Mouse (Mus musculus): ENCODE results near the gene 2310034G01Rik.

The 2310034G01Rik gene

GRCm38 (mm10) chr19:46313591-46313990 lies 36.5 kb downstream of the 2310034G01Rik start:
- DNase-seq = no peak

- DNase-seq = no peak
These were observed 37.0 kb downstream of the 2310034G01Rik start for GRCm38 (mm10) chr19:46313116-46313515.

- DNase-seq = no peak
These were observed 37.5 kb downstream of the 2310034G01Rik start for GRCm38 (mm10) chr19:46312566-46312965.

- DNase-seq = no peak
These were observed 38.8 kb downstream of the 2310034G01Rik start for GRCm38 (mm10) chr19:46311341-46311740.

GRCm38 (mm10) chr19:46310312-46310865 lies 39.7 kb downstream of the 2310034G01Rik start:
- DNase-seq = no peak

GRCm38 (mm10) chr19:46309651-46310305 lies 40.3 kb downstream of the 2310034G01Rik start:
- DNase-seq = no peak

- peak; percentile 98 for DNase-seq
These were observed 41.2 kb downstream of the 2310034G01Rik start for GRCm38 (mm10) chr19:46308706-46309435.

GRCm38 (mm10) chr19:46308303-46308702 lies 41.8 kb downstream of the 2310034G01Rik start:
- DNase-seq = no peak

GRCm38 (mm10) chr19:46307781-46308180 lies 42.3 kb downstream of the 2310034G01Rik start:
- DNase-seq = no peak

- no peak for DNase-seq
These were observed 43.3 kb downstream of the 2310034G01Rik start for GRCm38 (mm10) chr19:46306751-46307289.

- no peak for DNase-seq
These were observed 43.9 kb downstream of the 2310034G01Rik start for GRCm38 (mm10) chr19:46306268-46306610.

- peak; percentile 67 for DNase-seq
These were observed 44.5 kb downstream of the 2310034G01Rik start for GRCm38 (mm10) chr19:46305432-46306267.

- DNase-seq = no peak
These were observed 45.2 kb downstream of the 2310034G01Rik start for GRCm38 (mm10) chr19:46304908-46305333.

GRCm38 (mm10) chr19:46304216-46304841 lies 45.8 kb downstream of the 2310034G01Rik start, which contains the start of gene Nfkb2:
Gene Nfkb2, plus strand, starts transcription at chr19:46304320.
- DNase-seq = peak; percentile 74

- no peak for DNase-seq
These were observed 46.6 kb downstream of the 2310034G01Rik start for GRCm38 (mm10) chr19:46303251-46304215.

- no peak for DNase-seq
These were observed 47.6 kb downstream of the 2310034G01Rik start for GRCm38 (mm10) chr19:46302551-46302950.

- no peak for DNase-seq
These were observed 49.6 kb downstream of the 2310034G01Rik start for GRCm38 (mm10) chr19:46300294-46301045.

Data from right cerebral cortex, postnatal 4 days (tissue).